Mouse (Mus musculus) adrenal gland, adult 18-20 months (tissue): Measurements from ENCODE around the gene Kcnmb1. TPM values are rescaled to one million over a fixed set of nuclear protein-coding genes. Genes with fewer than 3 reads are reported as not detected.
A peak's percentile ranks its signal among the peaks of the same experiment; 100 is the strongest.

Source experiments
- DNase-seq, 2 experiments: peaks; one replicate each; pipeline ENCODE4 v3.0.0; 2021 to 2022; ENCODE audit warnings: low spot score in 2 of 2
- total RNA-seq, 2 experiments: library from RNA; stranded (reverse); gene quantifications; 1 replicate in 1 of 2; 2 replicates in 1 of 2; pipeline ENCODE4 v1.2.3; 2021

Kcnmb1 gene
- total RNA-seq, 2 experiments from 2014 or later, result 0.10 to 0.17 TPM

GRCm38 (mm10) chr11:33944067-33944785 is 18.6 kb upstream of the Kcnmb1 start:
- DNase-seq, result no peak

GRCm38 (mm10) chr11:33944786-33945328 is 18.0 kb upstream of the Kcnmb1 start:
- DNase-seq, result no peak

GRCm38 (mm10) chr11:33946501-33946900 is 16.3 kb upstream of the Kcnmb1 start:
- no peak for DNase-seq

GRCm38 (mm10) chr11:33951155-33951554 is 11.7 kb upstream of the Kcnmb1 start:
- DNase-seq, result no peak

GRCm38 (mm10) chr11:33951684-33952625 is 10.9 kb upstream of the Kcnmb1 start:
- DNase-seq, result no peak

GRCm38 (mm10) chr11:33955982-33956381 is 6.8 kb upstream of the Kcnmb1 start:
- no peak for DNase-seq

GRCm38 (mm10) chr11:33956623-33957022 is 6.2 kb upstream of the Kcnmb1 start:
- DNase-seq, result no peak

GRCm38 (mm10) chr11:33957595-33957994 is 5.2 kb upstream of the Kcnmb1 start:
- no peak for DNase-seq

- peak; percentile 14 to 54 for DNase-seq
Measured at GRCm38 (mm10) chr11:33958713-33959112, 4.1 kb upstream of the Kcnmb1 start.

- no peak for DNase-seq
Measured at GRCm38 (mm10) chr11:33962178-33962577, 635 bp upstream of the Kcnmb1 start.

GRCm38 (mm10) chr11:33965380-33965779 is 2.6 kb downstream of the Kcnmb1 start:
- no peak for DNase-seq

GRCm38 (mm10) chr11:33967708-33968107 is 4.9 kb downstream of the Kcnmb1 start:
- no peak for DNase-seq

GRCm38 (mm10) chr11:33969199-33969598 is 6.4 kb downstream of the Kcnmb1 start:
- DNase-seq, result no peak

- DNase-seq, result no peak
Measured at GRCm38 (mm10) chr11:33972114-33972513, 9.3 kb downstream of the Kcnmb1 start.

- no peak for DNase-seq
Measured at GRCm38 (mm10) chr11:33974341-33975040, 11.7 kb downstream of the Kcnmb1 start.

GRCm38 (mm10) chr11:33975121-33975520 is 12.3 kb downstream of the Kcnmb1 start:
- DNase-seq, result no peak

- DNase-seq, result no peak
Measured at GRCm38 (mm10) chr11:33980146-33980545, 17.3 kb downstream of the Kcnmb1 start.

- DNase-seq, result no peak
Measured at GRCm38 (mm10) chr11:33986525-33986924, 23.7 kb downstream of the Kcnmb1 start.

- DNase-seq, result no peak
Measured at GRCm38 (mm10) chr11:33990002-33990401, 27.2 kb downstream of the Kcnmb1 start.

- no peak for DNase-seq
Measured at GRCm38 (mm10) chr11:33992938-33993337, 30.1 kb downstream of the Kcnmb1 start, which contains the start of gene Kcnip1. Gene Kcnip1, minus strand, starts transcription at chr11:33993152.

GRCm38 (mm10) chr11:33993496-33993895 is 30.7 kb downstream of the Kcnmb1 start:
- no peak for DNase-seq
